Mouse (Mus musculus) bone marrow, adult 2 months (tissue): ENCODE measurements around the gene Igfbp7.

ENCODE experiments used
- CTCF ChIP-seq: fragments of 200-500 bp; IDR thresholded peaks from 2 replicates; pipeline ENCODE4 v1.5.1; 2011; ENCODE audit warnings: low read length, control low read depth; ENCODE audit not compliant: control insufficient read depth, insufficient read depth
- POLR2A ChIP-seq: fragments of 200-500 bp; IDR thresholded peaks from 2 replicates; pipeline ENCODE4 v1.6.1; 2011; ENCODE audit warnings: low read depth, mild to moderate bottlenecking, control low read depth, low read length, borderline replicate concordance; ENCODE audit not compliant: control insufficient read depth

DNA sequence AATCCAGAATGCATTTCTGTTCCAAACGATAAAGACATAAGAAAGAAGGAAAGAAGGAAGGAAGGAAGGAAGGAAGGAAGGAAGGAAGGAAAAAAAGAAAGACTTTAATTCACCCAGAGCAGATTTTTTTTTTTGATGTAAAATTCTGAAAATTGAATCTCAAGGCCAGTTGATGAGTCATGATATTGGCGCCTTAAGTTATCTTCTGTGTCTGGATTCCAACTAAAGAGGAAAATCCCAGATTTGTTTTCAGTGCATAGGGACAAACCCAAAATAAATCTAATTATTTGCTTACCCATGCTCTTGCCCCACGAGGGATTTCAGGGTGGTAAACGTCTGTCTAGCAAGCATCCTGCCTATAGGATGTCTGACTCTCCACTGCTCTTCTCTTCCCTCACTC, 46.8 kb downstream of the Igfbp7 start:
- TF ChIP-seq POLR2A: no peak
- TF ChIP-seq CTCF: no peak
